9 mouse cellular contexts compared by ENCODE assay signal in the genomic region with DNA sequence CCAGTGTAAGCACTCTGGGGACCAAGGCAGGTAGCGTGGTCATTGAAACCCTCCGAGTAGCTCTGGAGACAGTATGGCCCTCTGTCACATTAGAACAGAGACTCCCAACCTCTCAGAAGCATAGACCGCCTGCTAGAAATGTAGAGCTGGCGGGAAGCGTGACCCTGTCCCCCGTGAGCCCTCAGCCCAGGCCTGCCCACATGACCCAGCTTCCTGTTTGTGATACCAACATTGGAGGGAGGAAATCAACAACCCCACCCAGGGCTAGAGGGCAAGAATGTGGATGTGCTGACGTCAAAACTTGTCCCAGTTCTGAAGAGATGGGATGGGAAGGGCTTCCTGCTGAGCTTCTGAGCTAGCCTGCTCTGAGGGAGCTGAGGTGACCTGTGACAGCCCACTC. TPM values are rescaled to one million over a fixed set of nuclear protein-coding genes. Genes with fewer than 3 reads are reported as not detected.
DNase-seq lines count a peak whose midpoint lies in the region; ATAC-seq and TF ChIP-seq lines count a peak whose summit lies in the region.
"Had no signal": no experiment of that assay in that cellular context is flagged by ENCODE, and none has a peak within 500 bp of the region (broad histone marks: within the 10 kb centered on the region; RNA-seq: fewer than 3 reads in every experiment).

No protein-coding gene starts in this region.

- peak overlapping the region; percentile 60 for H3K27ac ChIP-seq in heart, postnatal 0 days (ENCODE audit: low read depth)
- H3K27ac ChIP-seq in liver, embryonic 12.5 days: 0 out of 2 replicates have a peak overlapping the region, but pooled peaks have one; percentile 11
- H3K27ac ChIP-seq in forebrain, embryonic 12.5 days: no peak overlapping the region

- no peak overlapping the region for H3K9ac ChIP-seq in heart, postnatal 0 days (replicated peaks; ENCODE audit: low read depth, low read length)
- H3K9ac ChIP-seq in liver, embryonic 12.5 days: no peak overlapping the region
- H3K9ac ChIP-seq in forebrain, embryonic 12.5 days: no peak overlapping the region

- H3K9me3 ChIP-seq in heart, postnatal 0 days (replicated peaks; ENCODE audit: control insufficient read depth, low read length): no peaks in the 10 kb centered on the region
- H3K9me3 ChIP-seq in liver, embryonic 12.5 days (replicated peaks): no peaks in the 10 kb centered on the region
- H3K9me3 ChIP-seq in forebrain, embryonic 12.5 days: no peaks in the 10 kb centered on the region

- no peaks in the 10 kb centered on the region for H3K27me3 ChIP-seq in heart, postnatal 0 days (ENCODE audit: control insufficient read depth, insufficient read depth, low read length)
- H3K27me3 ChIP-seq in liver, embryonic 12.5 days (replicated peaks): peaks cover 9% of the 10 kb centered on the region; the same call in 1 of the 2 replicates
- peaks cover 29% of the 10 kb centered on the region; the same call in 1 of the 2 replicates for H3K27me3 ChIP-seq in forebrain, embryonic 12.5 days
- H3K27me3 ChIP-seq: Patski had no signal

- peak; percentile 28 to 36 for DNase-seq in spleen, postnatal 36 days (ENCODE audit: low spot score in 2 of 2)
- no peak for DNase-seq in spleen, adult 12 weeks (ENCODE audit: low spot score)
- peak; percentile 54 for DNase-seq in heart, postnatal 0 days (ENCODE audit: low spot score)
- no peak for DNase-seq in urinary bladder, adult 18-20 months (ENCODE audit: low spot score in 2 of 2)

- H3K4me3 ChIP-seq in heart, postnatal 0 days (ENCODE audit: low read depth, low read length): no peak overlapping the region
- no peak overlapping the region for H3K4me3 ChIP-seq in liver, embryonic 12.5 days
- H3K4me3 ChIP-seq in forebrain, embryonic 12.5 days (replicated peaks): no peak overlapping the region

- ATAC-seq in heart, postnatal 0 days (ENCODE audit: insufficient read depth, low read depth): peak; percentile 47
- peak; percentile 36; the same call in 1 of the 2 replicates for ATAC-seq in liver, embryonic 12.5 days
- ATAC-seq in megakaryocyte-erythroid progenitor cell, adult 5-6 weeks (replicated peaks; ENCODE audit: low FRiP score, low TSS enrichment, poor library complexity, severe bottlenecking): no peak
- no peak for ATAC-seq in erythroid progenitor cell, adult 5-6 weeks (replicated peaks; ENCODE audit: low FRiP score, poor library complexity, severe bottlenecking)
- ATAC-seq in forebrain, embryonic 12.5 days (ENCODE audit: low FRiP score): no peak
- ATAC-seq: Patski had no signal

- no peaks in the 10 kb centered on the region for H3K4me1 ChIP-seq in heart, postnatal 0 days (ENCODE audit: control insufficient read depth, insufficient read depth)
- H3K4me1 ChIP-seq in liver, embryonic 12.5 days: 0 out of 2 replicates have a peak, but pooled peaks cover 3% of the 10 kb centered on the region
- peaks cover 3% of the 10 kb centered on the region; the same call in 1 of the 2 replicates for H3K4me1 ChIP-seq in forebrain, embryonic 12.5 days

- no peaks in the 10 kb centered on the region for H3K36me3 ChIP-seq in heart, postnatal 0 days (replicated peaks; ENCODE audit: control insufficient read depth, insufficient read depth, low read length)
- no peaks in the 10 kb centered on the region for H3K36me3 ChIP-seq in liver, embryonic 12.5 days
- H3K36me3 ChIP-seq in forebrain, embryonic 12.5 days (replicated peaks): no peaks in the 10 kb centered on the region

- no peak for TF ChIP-seq CTCF in heart, postnatal 0 days (IDR thresholded peaks at IDR 0.05; ENCODE audit: low read depth)

- 62% methylated on average over 7 of the region's 7 CpGs for WGBS in heart, postnatal 0 days
- 42% methylated on average over 7 of the region's 7 CpGs for WGBS in liver, embryonic 12.5 days (ENCODE audit: insufficient replicate concordance)
- WGBS in forebrain, embryonic 12.5 days: 74% methylated on average over 7 of the region's 7 CpGs

- TF ChIP-seq EP300 in heart, postnatal 0 days (IDR thresholded peaks at IDR 0.05; ENCODE audit: low read depth): peak; percentile 93

- H3K4me2 ChIP-seq in heart, postnatal 0 days (ENCODE audit: low read depth, low read length): no peak overlapping the region
- H3K4me2 ChIP-seq in liver, embryonic 12.5 days: no peak overlapping the region
- H3K4me2 ChIP-seq in forebrain, embryonic 12.5 days: no peak overlapping the region

RNA-seq across cellular contexts. Expression of a gene that starts 50.3 kb away (rescaled TPM):
- 66.1 and 143 TPM in 2 replicates for total RNA-seq in heart, postnatal 0 days (2014; rRNA removed; ENCODE audit: low replicate concordance)
- 1.2 and 1.6 TPM in 2 replicates for polyA plus RNA-seq in heart, postnatal 0 days (2015; fragmentation: Nextera tagmentation; extraction: Ambion mirVana)
- polyA plus RNA-seq in liver, embryonic 12.5 days (2016; fragmentation: Nextera tagmentation; extraction: Ambion mirVana): 0.06 and 0.10 TPM in 2 replicates
- 0.22 and 0.25 TPM in 2 replicates for total RNA-seq in megakaryocyte-erythroid progenitor cell, adult 5-6 weeks (2014; fragmentation: Nextera tagmentation)
- total RNA-seq in megakaryocyte-erythroid progenitor cell, adult 5-6 weeks (2017): 0.09 and 0.53 TPM in 2 replicates
- 0.72 and 2.5 TPM in 2 replicates for total RNA-seq in erythroid progenitor cell, adult 5-6 weeks (2015; ENCODE audit: low replicate concordance)
- 1.5 and 2.4 TPM in 2 replicates for total RNA-seq in erythroid progenitor cell, adult 5-6 weeks (2017; ENCODE audit: low replicate concordance)
- polyA plus RNA-seq in forebrain, embryonic 12.5 days (2016; fragmentation: Nextera tagmentation; extraction: Ambion mirVana): 0.57 and 0.72 TPM in 2 replicates

Comparison
In these comparisons a context has a peak if more than half of its experiments do, and no peak if none do; other contexts are left out.
1. DNase-seq: peak in spleen, postnatal 36 days (2 of 2) and heart, postnatal 0 days (single experiment); none in spleen, adult 12 weeks (single experiment) and urinary bladder, adult 18-20 months (0 of 2).
2. ATAC-seq: peak in heart, postnatal 0 days (single experiment) and liver, embryonic 12.5 days (single experiment); none in megakaryocyte-erythroid progenitor cell, adult 5-6 weeks (single experiment), erythroid progenitor cell, adult 5-6 weeks (single experiment) and forebrain, embryonic 12.5 days (single experiment).
3. RNA of a gene that starts 50.3 kb away (total RNA-seq): 66.1 to 143 TPM in heart, postnatal 0 days; 0.72 to 2.5 TPM in erythroid progenitor cell, adult 5-6 weeks and 0.09 to 0.53 TPM in megakaryocyte-erythroid progenitor cell, adult 5-6 weeks; every median in the first group is over 10 times any median in the second.